Mouse (Mus musculus) B cell, adult 2 months (primary cell): Measurements from ENCODE around the gene Calr.

Experiments
- DNase-seq, 2 experiments: peaks; one replicate each; pipeline ENCODE4 v3.0.0; 2022

Gene Calr

DNA sequence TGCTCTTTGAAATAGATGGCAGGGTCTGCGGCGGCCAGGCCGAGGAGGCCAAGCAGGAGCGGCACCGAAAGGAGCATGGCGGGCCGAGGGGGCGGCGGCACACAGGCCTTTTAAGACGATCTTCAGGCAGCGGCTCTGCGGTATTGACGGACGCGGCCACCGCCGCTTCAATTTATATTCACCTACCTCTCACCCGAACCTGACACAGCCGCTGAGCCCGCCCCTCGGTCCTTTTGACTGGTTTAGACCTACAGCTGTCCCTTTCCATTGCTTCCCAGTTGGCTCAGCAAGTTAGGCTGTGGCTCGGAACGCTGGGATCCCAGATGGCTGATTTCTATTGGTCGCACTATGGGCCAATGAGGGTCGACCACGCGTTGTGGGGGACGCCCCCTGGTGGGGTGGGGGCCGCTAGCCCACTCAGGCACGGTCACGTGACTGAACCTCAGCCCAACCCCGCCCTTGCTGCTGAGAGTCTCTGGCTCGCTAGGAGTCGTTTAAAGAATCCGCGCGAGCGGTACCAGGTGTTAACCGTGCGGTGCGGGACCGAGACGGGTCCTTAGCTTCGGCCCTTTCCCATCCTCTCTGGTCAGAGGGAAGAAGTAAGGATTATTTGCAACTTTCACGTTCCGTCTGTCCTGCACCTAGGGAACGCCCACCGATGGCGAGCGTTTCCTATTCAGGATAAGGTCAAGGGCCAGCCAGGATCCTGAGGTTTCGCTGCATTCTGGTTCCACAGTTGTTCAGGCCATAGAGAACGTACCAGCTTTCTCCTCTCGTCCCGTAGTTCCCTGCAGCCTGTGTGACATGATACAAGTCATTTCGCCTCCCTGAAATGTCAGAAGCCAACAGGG is at the start of gene Calr:
Calr (minus strand) TSS at position 213 of the 851 bp plus-strand sequence.
- DNase-seq, result peak; percentile 99

DNA sequence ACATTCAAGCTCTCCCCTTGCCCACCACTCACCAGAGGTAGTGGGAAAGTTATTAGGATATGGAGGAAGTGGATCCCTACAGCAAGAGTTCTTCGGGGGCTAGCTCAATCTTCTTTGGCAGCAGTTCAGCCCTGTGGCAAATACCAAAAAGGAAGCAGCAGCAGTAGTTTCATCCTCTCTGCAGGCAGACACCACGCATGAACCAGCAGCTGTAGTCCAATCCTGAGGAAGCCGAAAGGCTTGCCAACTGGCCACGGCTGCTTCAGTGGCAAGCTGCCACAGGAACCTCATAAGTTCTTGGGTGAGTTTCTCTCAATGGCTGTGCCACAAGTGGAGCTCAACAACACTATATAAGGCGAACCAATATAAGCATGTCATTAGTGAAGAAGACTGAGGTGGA is 49.2 kb upstream of the Calr start:
- DNase-seq, result no peak

DNA sequence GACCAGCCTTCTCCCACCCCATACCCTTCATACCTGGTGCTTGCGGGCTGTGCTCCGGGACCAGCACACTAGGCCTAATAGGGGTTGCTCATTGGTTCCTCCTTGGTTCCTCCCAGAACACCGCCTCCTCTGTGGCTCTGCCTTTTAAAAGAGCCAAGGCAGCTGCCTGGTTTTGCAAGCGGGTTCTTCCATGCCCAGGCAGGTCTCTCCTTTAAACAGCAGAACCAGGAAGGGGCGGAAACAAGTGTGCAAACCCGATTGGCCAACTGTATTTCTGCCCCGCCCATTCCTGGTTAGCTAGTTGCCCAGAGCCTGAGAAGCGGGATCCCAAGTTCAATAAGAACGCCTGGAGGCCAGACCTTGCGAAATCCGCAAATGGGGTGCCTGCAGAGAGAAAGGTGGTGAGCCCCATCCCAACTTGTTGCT is 47.0 kb upstream of the Calr start, which contains the start of gene Gcdh:
Gcdh (minus strand) TSS at position 213 of the 426 bp plus-strand sequence.
- peak; percentile 78 to 80 for DNase-seq

GRCm38 (mm10) chr8:84892993-84893708 is 46.4 kb upstream of the Calr start:
- DNase-seq, result no peak

GRCm38 (mm10) chr8:84889141-84889540 is 42.4 kb upstream of the Calr start:
- no peak for DNase-seq

DNA sequence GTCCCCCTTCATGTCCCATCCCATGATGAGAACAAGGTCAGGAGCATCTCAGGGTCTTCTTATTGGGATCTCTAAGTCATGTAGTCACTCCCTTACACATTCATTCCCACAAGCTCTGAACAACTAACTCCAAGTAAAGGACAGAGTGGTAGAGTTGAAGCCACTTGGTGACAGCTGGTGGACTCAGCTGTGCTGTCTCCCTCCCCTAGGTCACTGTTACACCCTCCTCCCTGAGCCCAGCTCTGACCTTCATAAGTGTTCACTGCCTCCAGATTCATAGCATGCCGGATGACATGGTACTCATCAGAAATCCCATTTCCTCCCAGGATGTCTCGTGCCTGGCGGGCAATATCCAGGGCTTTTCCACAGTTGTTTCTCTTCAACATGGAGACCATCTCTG is 41.5 kb upstream of the Calr start:
- DNase-seq, result no peak

DNA sequence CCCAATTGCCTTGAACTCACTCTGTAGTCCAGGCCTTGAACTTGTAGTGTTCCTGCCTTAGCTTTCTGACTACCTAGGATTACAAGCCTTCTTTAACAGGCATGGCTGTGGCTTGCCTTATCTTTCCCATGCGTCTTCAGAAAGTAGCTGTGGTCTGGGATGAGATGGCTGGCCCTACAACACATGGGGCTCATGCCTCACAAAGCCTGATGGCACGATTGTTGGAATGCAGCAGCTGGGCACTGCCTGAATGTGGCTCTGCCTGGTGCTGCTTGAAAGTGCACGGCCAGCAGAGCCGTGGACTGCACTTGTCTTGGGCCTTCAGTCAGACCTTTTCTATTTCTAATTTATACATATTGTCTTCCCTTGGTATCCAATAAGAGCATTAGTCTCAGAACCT is 38.0 kb upstream of the Calr start:
- no peak for DNase-seq

- DNase-seq, result no peak
Observed at GRCm38 (mm10) chr8:84878915-84879314, 32.2 kb upstream of the Calr start.

DNA sequence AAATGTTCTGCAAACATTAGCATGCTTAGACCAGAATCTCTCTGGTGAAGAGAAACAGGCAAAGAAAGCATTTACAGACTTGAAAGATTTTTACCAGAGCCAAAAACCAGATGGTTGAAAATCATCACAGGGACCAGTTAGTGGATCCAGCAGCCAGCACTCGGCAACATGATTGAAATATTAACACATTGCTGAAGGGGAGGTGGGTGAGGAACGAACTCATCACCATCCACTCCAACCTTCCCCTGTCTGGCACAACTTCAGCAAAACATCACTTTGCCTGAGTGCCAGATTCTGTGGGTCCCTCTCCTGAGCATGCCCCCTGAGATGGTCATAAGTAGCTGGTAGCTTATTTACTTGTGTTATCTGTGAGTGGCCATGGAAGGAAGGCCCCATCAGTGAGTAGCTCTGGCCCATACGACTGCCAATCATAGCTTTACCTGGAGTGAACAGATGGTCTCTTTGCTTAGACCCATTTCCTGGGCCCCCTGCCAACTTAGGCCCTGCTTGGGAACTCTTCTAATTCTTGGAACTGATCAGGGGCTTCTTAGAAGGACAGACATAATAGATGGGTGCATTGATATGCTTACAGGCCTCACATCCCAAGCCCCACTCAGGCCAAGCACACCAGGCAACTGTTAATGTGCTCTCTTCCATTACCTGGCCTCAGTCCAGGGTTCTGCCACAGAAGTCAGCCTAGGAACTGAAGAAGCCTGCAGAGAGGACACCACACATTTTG is 30.7 kb upstream of the Calr start:
- DNase-seq, result no peak

DNA sequence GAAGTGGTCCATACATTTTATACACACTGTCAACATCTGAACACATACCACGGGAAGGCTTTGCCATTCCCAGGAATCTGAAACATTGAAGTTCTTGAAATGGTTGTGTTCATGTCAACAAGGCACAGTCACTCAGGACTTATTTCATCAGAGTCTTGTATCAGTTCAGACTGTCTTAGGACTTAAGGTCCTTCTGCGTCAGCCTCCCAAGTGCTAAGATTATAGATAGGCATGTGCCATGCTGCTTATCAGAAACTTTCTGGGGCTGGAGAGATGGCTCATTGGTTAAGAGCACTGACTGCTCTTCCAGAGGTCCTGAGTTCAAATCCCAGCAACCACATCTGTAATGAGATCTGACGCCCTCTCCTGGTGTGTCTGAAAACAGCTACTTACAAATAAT is 27.6 kb upstream of the Calr start:
- DNase-seq, result no peak

GRCm38 (mm10) chr8:84873016-84873415 is 26.3 kb upstream of the Calr start:
- no peak for DNase-seq

GRCm38 (mm10) chr8:84872309-84872965 is 25.7 kb upstream of the Calr start:
- DNase-seq, result peak; percentile 40 to 45

DNA sequence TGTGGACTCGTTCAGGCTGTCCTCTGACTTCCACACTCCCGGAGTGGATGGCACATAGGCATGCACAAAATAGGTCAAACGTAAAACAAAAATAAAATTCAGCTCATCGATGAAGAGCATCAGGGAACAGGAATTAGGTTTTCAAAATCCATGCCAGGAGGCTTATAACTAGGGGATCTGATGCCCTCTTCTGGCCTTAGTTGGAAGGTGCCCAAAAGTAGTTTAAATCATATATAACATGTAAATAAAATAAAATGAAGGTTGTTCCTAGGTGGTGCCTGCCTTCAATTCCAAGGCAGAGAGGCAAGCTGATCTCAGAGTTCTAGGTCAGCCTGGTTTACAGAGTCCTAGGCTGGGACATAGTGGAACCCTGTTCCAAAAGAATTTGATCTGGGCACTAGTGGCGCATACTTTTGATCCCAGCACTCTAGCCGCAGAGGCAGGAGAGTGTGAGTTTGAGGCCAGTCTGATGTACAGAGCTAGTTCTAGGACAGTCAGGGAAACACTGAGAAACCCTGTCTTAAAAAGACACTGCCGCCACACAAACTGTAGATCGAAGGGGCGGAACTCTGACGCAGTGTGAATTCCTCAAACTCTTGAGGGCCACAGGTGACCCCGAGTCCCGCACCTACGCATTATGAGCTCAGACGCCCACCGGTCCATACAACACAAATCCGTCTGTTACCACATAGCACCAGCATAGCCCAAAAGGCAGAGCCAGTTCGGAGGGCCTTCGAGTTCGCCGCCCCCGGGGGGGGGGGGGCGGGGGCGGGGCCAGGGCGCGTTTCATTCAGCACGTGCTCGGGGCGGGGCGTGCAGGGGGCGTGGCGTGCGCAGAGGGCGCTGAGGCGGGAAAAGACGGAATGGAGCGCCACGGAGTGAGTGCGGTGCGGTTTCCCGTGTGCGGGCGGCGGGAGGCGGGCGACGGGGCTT is 24.9 kb upstream of the Calr start, which contains the start of gene Syce2:
Syce2 (plus strand) TSS at position 736 of the 933 bp plus-strand sequence.
- peak; percentile 95 to 96 for DNase-seq

DNA sequence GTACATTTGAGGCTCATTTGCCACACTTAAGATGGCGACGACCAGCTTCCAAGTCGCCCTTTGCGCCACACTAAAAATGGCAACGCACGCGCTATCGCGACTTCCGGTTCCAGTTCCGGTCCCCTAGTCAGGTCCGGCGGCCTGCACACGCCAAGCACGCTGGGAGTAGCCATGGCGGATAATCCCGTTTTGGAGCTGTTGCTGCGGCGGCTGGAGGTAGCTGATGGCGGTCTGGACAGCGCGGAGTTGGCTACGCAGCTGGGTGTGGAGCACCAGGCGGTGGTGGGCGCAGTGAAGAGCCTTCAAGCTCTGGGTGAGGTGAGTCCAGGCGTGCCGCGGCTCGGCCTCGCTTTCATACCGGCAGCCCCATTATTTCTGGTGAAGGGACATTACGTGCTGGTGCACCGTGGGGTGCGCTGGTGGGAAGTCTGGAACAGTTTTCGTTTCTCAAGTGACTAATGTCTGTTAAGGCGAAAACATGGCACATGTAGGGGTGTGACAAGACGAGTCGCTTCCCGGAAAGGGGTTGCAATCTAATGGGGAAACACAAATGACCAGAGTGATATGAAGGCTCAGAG is 10.2 kb upstream of the Calr start, which contains the start of gene Farsa:
Farsa (plus strand) TSS at position 126 of the 578 bp plus-strand sequence.
- peak; percentile 92 to 93 for DNase-seq

- DNase-seq, result no peak
Observed at GRCm38 (mm10) chr8:84856434-84856833, 9.7 kb upstream of the Calr start.

- DNase-seq, result peak in 1 of 2 experiments; percentile 25
Observed at GRCm38 (mm10) chr8:84847684-84848435, 1.1 kb upstream of the Calr start.

DNA sequence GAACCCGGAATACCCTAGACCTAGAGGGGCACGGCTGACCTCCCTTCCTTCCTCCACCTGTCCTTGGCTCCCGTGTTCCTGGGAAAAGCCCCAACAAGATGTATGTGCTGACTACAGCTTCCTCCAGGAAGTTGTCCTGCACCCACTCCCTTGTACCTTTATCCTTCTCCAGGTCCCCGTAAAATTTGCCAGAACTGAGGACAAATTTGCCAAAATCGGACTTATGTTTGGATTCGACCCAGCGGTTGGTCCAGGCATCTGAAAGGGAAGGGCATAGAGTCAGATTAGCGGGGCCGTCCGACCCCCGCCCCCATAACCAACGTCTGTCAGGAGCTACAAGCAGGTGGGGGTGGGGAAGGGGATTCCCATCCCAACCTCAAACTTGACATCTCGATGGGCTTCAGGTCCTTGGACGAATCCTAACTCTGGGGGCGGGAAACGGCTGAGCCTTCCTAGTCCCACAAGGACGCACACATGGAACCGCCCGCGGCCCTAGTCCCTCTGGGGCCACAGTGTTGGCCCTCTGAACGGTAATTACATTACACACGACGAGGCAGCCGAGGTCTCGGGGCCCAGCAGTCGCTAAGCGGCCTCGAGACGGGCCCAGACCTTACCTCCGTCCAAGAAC is 526 bp downstream of the Calr start:
- DNase-seq, result no peak

DNA sequence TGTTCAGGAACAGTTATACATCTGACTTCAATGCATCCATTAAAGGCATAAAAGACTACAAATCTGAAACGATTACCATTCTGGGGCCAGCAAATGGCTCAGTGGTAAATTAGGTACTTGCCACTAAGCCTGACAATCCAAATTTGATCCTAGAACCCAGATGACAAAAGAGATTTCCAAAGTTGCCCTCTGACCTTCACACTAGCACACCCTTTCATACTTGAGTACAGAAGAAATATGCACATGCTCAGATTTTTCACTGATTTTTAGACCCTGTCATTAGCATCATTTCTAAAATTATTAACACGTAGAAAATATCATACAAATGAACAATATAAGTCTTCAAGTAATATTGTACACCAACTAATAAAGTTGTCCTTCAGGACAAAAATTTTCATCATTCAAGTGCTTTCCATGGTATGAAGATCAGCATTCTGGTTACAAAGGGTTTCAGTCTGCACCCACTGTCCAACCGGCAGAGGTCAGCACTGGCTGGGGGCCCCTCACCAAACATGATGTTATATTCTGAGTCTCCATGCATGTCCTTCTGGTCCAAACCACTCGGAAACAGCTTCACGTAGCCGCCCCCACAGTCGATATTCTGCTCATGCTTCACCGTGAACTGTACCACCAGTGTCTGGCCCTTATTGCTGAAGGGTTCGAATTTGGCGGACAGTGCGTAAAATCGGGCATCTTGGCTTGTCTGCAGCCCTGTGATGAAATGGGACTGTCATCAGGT is 1.2 kb downstream of the Calr start:
- DNase-seq, result peak; percentile 40 to 46
